ENCODE assay signal across 8 mouse cellular contexts in the genomic region with DNA sequence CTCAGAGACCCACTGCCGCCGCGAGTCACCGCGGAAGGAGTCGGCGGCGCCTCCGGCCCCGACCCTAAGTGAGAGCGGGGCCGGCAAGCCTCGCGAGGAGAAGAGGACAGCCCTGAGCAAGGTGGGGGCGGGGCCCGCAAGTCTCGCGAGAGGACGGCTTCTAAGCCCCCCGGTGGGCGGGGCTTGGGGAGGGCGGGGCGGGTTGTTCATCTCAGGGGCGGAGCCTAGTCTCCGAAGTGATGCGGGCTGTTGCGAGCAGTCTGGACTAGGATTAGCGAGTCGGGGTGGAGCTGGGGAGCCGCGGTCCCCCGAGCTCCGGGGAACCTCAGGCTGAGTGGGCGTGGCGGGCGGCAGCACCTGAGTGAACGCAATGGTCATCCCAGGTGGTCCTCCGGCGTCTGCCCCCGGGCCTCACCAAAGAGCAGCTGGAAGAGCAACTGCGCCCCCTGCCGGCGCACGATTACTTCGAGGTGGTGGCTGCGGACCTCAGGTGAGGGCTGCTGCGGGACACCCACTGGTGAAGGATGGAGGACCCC. TPM values are rescaled to one million over a fixed set of nuclear protein-coding genes. Genes with fewer than 3 reads are reported as not detected.
A peak's percentile ranks its signal among the peaks of the same experiment; 100 is the strongest.
DNase-seq lines count a peak whose midpoint lies in the region; ATAC-seq and TF ChIP-seq lines count a peak whose summit lies in the region.

No protein-coding gene starts in this region.

- H3K79me3 ChIP-seq in C2C12 (ENCODE audit: low read depth): peaks cover 10% of the 10 kb centered on the region

- peak overlapping the region; percentile 53 for H3K4me3 ChIP-seq in C2C12 (ENCODE audit: insufficient read depth, poor library complexity, severe bottlenecking)
- H3K4me3 ChIP-seq in erythroblast, embryonic 14.5 days (replicated peaks): peak overlapping the region; percentile 86
- H3K4me3 ChIP-seq in heart, embryonic 12.5 days: peak overlapping the region; percentile 81
- H3K4me3 ChIP-seq in kidney, postnatal 0 days (replicated peaks; ENCODE audit: low read depth, low read length): peak overlapping the region; percentile 73
- peak overlapping the region; percentile 74 for H3K4me3 ChIP-seq in liver, embryonic 11.5 days (ENCODE audit: low read depth, low read length)
- peak overlapping the region; percentile 65 for H3K4me3 ChIP-seq in stomach, embryonic 14.5 days (ENCODE audit: low read depth, low read length)

- H3K27ac ChIP-seq in heart, embryonic 12.5 days (ENCODE audit: poor library complexity, severe bottlenecking): peak overlapping the region; percentile 94
- H3K27ac ChIP-seq in kidney, postnatal 0 days: peak overlapping the region; percentile 99
- H3K27ac ChIP-seq in liver, embryonic 11.5 days (ENCODE audit: low read depth, low read length): peak overlapping the region; percentile 95
- H3K27ac ChIP-seq in stomach, embryonic 14.5 days (ENCODE audit: low read length): peak overlapping the region; percentile 98

- under 1% methylated on average over 45 of the region's 47 CpGs for WGBS in heart, embryonic 12.5 days
- under 1% methylated on average over 45 of the region's 47 CpGs for WGBS in kidney, postnatal 0 days
- WGBS in liver, embryonic 11.5 days: under 1% methylated on average over 39 of the region's 47 CpGs
- WGBS in stomach, embryonic 14.5 days: 1% methylated on average over 47 of the region's 47 CpGs

- peak; percentile 68; the same call in 1 of the 2 replicates for TF ChIP-seq POLR2A in brain, embryonic 14.5 days (IDR thresholded peaks at IDR 0.05; ENCODE audit: borderline replicate concordance, extremely low read depth, insufficient read depth, insufficient read length, poor library complexity, severe bottlenecking)

- peaks cover 38% of the 10 kb centered on the region for H3K79me2 ChIP-seq in C2C12 (ENCODE audit: control insufficient read depth, insufficient read depth)

- no peaks in the 10 kb centered on the region for H3K9me3 ChIP-seq in erythroblast, embryonic 14.5 days (ENCODE audit: control insufficient read depth, low read length)
- H3K9me3 ChIP-seq in heart, embryonic 12.5 days (replicated peaks): no peaks in the 10 kb centered on the region
- no peaks in the 10 kb centered on the region for H3K9me3 ChIP-seq in kidney, postnatal 0 days (replicated peaks; ENCODE audit: low read length)
- H3K9me3 ChIP-seq in liver, embryonic 11.5 days (ENCODE audit: control insufficient read depth, low read length): no peaks in the 10 kb centered on the region
- no peaks in the 10 kb centered on the region for H3K9me3 ChIP-seq in stomach, embryonic 14.5 days (ENCODE audit: control insufficient read depth, low read depth, low read length)

- TF ChIP-seq CTCF in C2C12 (IDR thresholded peaks at IDR 0.05; ENCODE audit: control insufficient read depth, insufficient read depth, insufficient read length): peak; percentile 84
- peak; percentile 92 for TF ChIP-seq CTCF in brain, embryonic 14.5 days (IDR thresholded peaks at IDR 0.05; ENCODE audit: borderline replicate concordance, extremely low read depth, insufficient read depth, insufficient read length)
- peak; percentile 96 for TF ChIP-seq CTCF in kidney, postnatal 0 days (IDR thresholded peaks at IDR 0.05; ENCODE audit: low read depth)

- DNase-seq in brain, embryonic 14.5 days (ENCODE audit: low read depth): peak; percentile 99
- DNase-seq in kidney, postnatal 0 days (ENCODE audit: low spot score): peak; percentile 97
- peak; percentile 96 for DNase-seq in liver, embryonic 11.5 days (ENCODE audit: low spot score)
- DNase-seq in naive thymus-derived CD4-positive, alpha-beta T cell, adult 2 months (ENCODE audit: low read depth): peak; percentile 99

- H3K9ac ChIP-seq in heart, embryonic 12.5 days: peak overlapping the region; percentile 84
- H3K9ac ChIP-seq in kidney, postnatal 0 days (ENCODE audit: low read depth, low read length): peak overlapping the region; percentile 99
- H3K9ac ChIP-seq in liver, embryonic 11.5 days (ENCODE audit: low read depth, low read length): peak overlapping the region; percentile 91
- peak overlapping the region; percentile 92 for H3K9ac ChIP-seq in stomach, embryonic 14.5 days (replicated peaks; ENCODE audit: low read depth, low read length)

- peak overlapping the region; percentile 77 for H3K4me2 ChIP-seq in heart, embryonic 12.5 days
- peak overlapping the region; percentile 77 for H3K4me2 ChIP-seq in kidney, postnatal 0 days (ENCODE audit: low read length)
- peak overlapping the region; percentile 86 for H3K4me2 ChIP-seq in liver, embryonic 11.5 days
- peak overlapping the region; percentile 85 for H3K4me2 ChIP-seq in stomach, embryonic 14.5 days (replicated peaks; ENCODE audit: low read depth, low read length)

- peaks cover 28% of the 10 kb centered on the region for H3K4me1 ChIP-seq in erythroblast, embryonic 14.5 days (ENCODE audit: control insufficient read depth)
- H3K4me1 ChIP-seq in heart, embryonic 12.5 days (replicated peaks): peaks cover 11% of the 10 kb centered on the region
- H3K4me1 ChIP-seq in kidney, postnatal 0 days (replicated peaks; ENCODE audit: insufficient read depth, low read length): peaks cover 10% of the 10 kb centered on the region; the same call in 1 of the 2 replicates
- peaks cover 12% of the 10 kb centered on the region for H3K4me1 ChIP-seq in liver, embryonic 11.5 days (replicated peaks; ENCODE audit: control insufficient read depth, insufficient read depth, low read length)
- 0 out of 2 replicates have a peak, but pooled peaks cover 7% of the 10 kb centered on the region for H3K4me1 ChIP-seq in stomach, embryonic 14.5 days (ENCODE audit: control insufficient read depth, insufficient read depth, low read length)

- H3K36me3 ChIP-seq in C2C12 (ENCODE audit: control insufficient read depth, insufficient read depth): peaks cover 42% of the 10 kb centered on the region
- H3K36me3 ChIP-seq in erythroblast, embryonic 14.5 days (ENCODE audit: control insufficient read depth): peaks cover 34% of the 10 kb centered on the region
- peaks cover 39% of the 10 kb centered on the region for H3K36me3 ChIP-seq in heart, embryonic 12.5 days
- H3K36me3 ChIP-seq in kidney, postnatal 0 days (ENCODE audit: insufficient read depth, low read length): peaks cover 13% of the 10 kb centered on the region; the same call in 1 of the 2 replicates
- H3K36me3 ChIP-seq in liver, embryonic 11.5 days (ENCODE audit: control insufficient read depth, insufficient read depth, low read length): peaks cover 2% of the 10 kb centered on the region; the same call in 1 of the 2 replicates
- peaks cover 27% of the 10 kb centered on the region for H3K36me3 ChIP-seq in stomach, embryonic 14.5 days (ENCODE audit: control insufficient read depth, insufficient read depth, low read length)

- H3ac ChIP-seq in C2C12 (ENCODE audit: control insufficient read depth, insufficient read length, low read depth): peak overlapping the region; percentile 91

- no peaks in the 10 kb centered on the region for H3K27me3 ChIP-seq in C2C12 (ENCODE audit: control insufficient read depth, insufficient read depth, insufficient read length)
- no peaks in the 10 kb centered on the region for H3K27me3 ChIP-seq in erythroblast, embryonic 14.5 days (ENCODE audit: control insufficient read depth)
- no peaks in the 10 kb centered on the region for H3K27me3 ChIP-seq in heart, embryonic 12.5 days (replicated peaks)
- no peaks in the 10 kb centered on the region for H3K27me3 ChIP-seq in kidney, postnatal 0 days (ENCODE audit: insufficient read depth, low read length)
- H3K27me3 ChIP-seq in liver, embryonic 11.5 days (replicated peaks; ENCODE audit: control insufficient read depth, insufficient read depth, low read length): no peaks in the 10 kb centered on the region
- no peaks in the 10 kb centered on the region for H3K27me3 ChIP-seq in stomach, embryonic 14.5 days (ENCODE audit: control insufficient read depth, insufficient read depth, low read length)

- ATAC-seq in heart, embryonic 12.5 days (ENCODE audit: insufficient number of reproducible peaks, low FRiP score): peak; percentile 96
- peak; percentile 96 for ATAC-seq in kidney, postnatal 0 days (replicated peaks; ENCODE audit: low FRiP score, low read depth)
- ATAC-seq in liver, embryonic 11.5 days (replicated peaks; ENCODE audit: low FRiP score): peak; percentile 91
- ATAC-seq in stomach, embryonic 14.5 days (ENCODE audit: insufficient number of reproducible peaks, insufficient read depth, low FRiP score, low read depth): peak; percentile 93

TF ChIP-seq in C2C12, 6 proteins besides CTCF, POLR2A, EP300 and RAD21 (continues in another document):
- TF ChIP-seq CEBPB (IDR thresholded peaks at IDR 0.05; ENCODE audit: low read depth) (no peak), MYOG (IDR thresholded peaks at IDR 0.05; ENCODE audit: control insufficient read depth, extremely low read depth, insufficient read length) (no peak), USF1 (IDR thresholded peaks at IDR 0.05; ENCODE audit: low read depth) (no peak), MAX (IDR thresholded peaks at IDR 0.05) (no peak)

RNA-seq across cellular contexts. Expression of gene Upf3a, which starts 0.4 kb away (rescaled TPM):
- polyA plus RNA-seq in C2C12 (2012; fragmentation: generic; extraction: Trizol): 28.0 TPM
- polyA plus RNA-seq in brain, embryonic 14.5 days (2012; rRNA removed): 20.3 and 26.6 TPM in 2 replicates
- polyA plus RNA-seq in erythroblast, embryonic 14.5 days (2012): 3.7 and 3.9 TPM in 2 replicates
- 27.9 and 28.7 TPM in 2 replicates for polyA plus RNA-seq in heart, embryonic 12.5 days (2016; fragmentation: Nextera tagmentation; extraction: Ambion mirVana)
- polyA plus RNA-seq in kidney, postnatal 0 days (2015; fragmentation: Nextera tagmentation; extraction: Ambion mirVana): 42.8 and 43.1 TPM in 2 replicates
- 31.7 and 32.3 TPM in 2 replicates for polyA plus RNA-seq in liver, embryonic 11.5 days (2014; fragmentation: Nextera tagmentation; extraction: Ambion mirVana)
- 44.0 TPM in 2 replicates for polyA plus RNA-seq in stomach, embryonic 14.5 days (2014; fragmentation: Nextera tagmentation; extraction: Ambion mirVana)

RNA-seq across cellular contexts. Expression of gene Cdc16, which starts 28.4 kb away (rescaled TPM):
- 64.0 TPM for polyA plus RNA-seq in C2C12 (2012; fragmentation: generic; extraction: Trizol)
- polyA plus RNA-seq in brain, embryonic 14.5 days (2012; rRNA removed): 123 and 136 TPM in 2 replicates
- polyA plus RNA-seq in erythroblast, embryonic 14.5 days (2012): 1.1 and 1.4 TPM in 2 replicates
- polyA plus RNA-seq in heart, embryonic 12.5 days (2016; fragmentation: Nextera tagmentation; extraction: Ambion mirVana): 131 and 140 TPM in 2 replicates
- 119 and 127 TPM in 2 replicates for polyA plus RNA-seq in kidney, postnatal 0 days (2015; fragmentation: Nextera tagmentation; extraction: Ambion mirVana)
- 128 and 145 TPM in 2 replicates for polyA plus RNA-seq in liver, embryonic 11.5 days (2014; fragmentation: Nextera tagmentation; extraction: Ambion mirVana)
- polyA plus RNA-seq in stomach, embryonic 14.5 days (2014; fragmentation: Nextera tagmentation; extraction: Ambion mirVana): 211 and 213 TPM in 2 replicates

RNA-seq across cellular contexts. Expression of gene AF366264, which starts 52.4 kb away (rescaled TPM):
- not detected for polyA plus RNA-seq in C2C12 (2012; fragmentation: generic; extraction: Trizol)
- not detected in 2 replicates for polyA plus RNA-seq in brain, embryonic 14.5 days (2012; rRNA removed)
- polyA plus RNA-seq in erythroblast, embryonic 14.5 days (2012): not detected in 2 replicates
- not detected in 2 replicates for polyA plus RNA-seq in heart, embryonic 12.5 days (2016; fragmentation: Nextera tagmentation; extraction: Ambion mirVana)
- polyA plus RNA-seq in kidney, postnatal 0 days (2015; fragmentation: Nextera tagmentation; extraction: Ambion mirVana): not detected in 2 replicates
- polyA plus RNA-seq in liver, embryonic 11.5 days (2014; fragmentation: Nextera tagmentation; extraction: Ambion mirVana): not detected in 2 replicates
- polyA plus RNA-seq in stomach, embryonic 14.5 days (2014; fragmentation: Nextera tagmentation; extraction: Ambion mirVana): not detected in 2 replicates

Comparison
In these comparisons a context has a peak if more than half of its experiments do, and no peak if none do; other contexts are left out.
1. Peak in every context shown above with its lines: DNase-seq, ATAC-seq, H3K4me3 ChIP-seq and H3K27ac ChIP-seq.
2. RNA of gene Cdc16, which starts 28.4 kb away (polyA plus RNA-seq): 211 to 213 TPM in stomach, embryonic 14.5 days, 131 to 140 TPM in heart, embryonic 12.5 days, 128 to 145 TPM in liver, embryonic 11.5 days, 123 to 136 TPM in brain, embryonic 14.5 days, 119 to 127 TPM in kidney, postnatal 0 days and 64.0 TPM in C2C12 (single experiment); 1.1 to 1.4 TPM in erythroblast, embryonic 14.5 days; every median in the first group is over 10 times any median in the second.